Mouse (Mus musculus): ENCODE data around the gene Rprd1b. TPM values are rescaled to one million over a fixed set of nuclear protein-coding genes. Genes with fewer than 3 reads are reported as not detected.

Rprd1b gene
- polyA plus RNA-seq, 1 experiment from 2014 or later: 20.1 TPM

DNA sequence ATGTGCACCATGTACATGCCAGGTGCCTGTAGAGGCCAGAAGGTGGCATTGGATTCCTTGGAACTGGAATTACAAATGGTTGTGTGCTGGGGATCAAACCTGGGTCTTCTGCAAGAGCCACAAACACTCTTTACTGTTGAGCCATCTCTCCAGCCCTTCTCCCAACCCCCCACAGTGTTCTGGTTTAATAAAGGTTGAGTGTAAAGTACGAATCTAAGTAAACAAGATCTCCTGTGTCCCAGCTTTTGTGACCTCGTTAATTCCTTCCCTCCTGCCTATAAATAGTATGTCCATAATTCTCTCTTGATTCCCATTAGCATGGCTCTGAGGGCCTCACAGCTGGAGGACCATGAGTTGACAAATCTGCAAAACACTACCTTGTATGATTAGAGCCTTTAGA, 49.7 kb downstream of the Rprd1b start:
- no peaks in the 10 kb centered on the region for H3K27me3 ChIP-seq
- no peak for TF ChIP-seq CTCF (IDR thresholded peaks at IDR 0.05)
- POLR2A ChIA-PET: interaction anchor here (1.4 kb wide), 1 partner anchor 13 kb away, joined by 3 read pairs; no protein-coding TSS in a partner anchor
- CTCF ChIA-PET: interaction anchor here (0.9 kb wide), 1 partner anchor 13 kb away, joined by 3 read pairs; no protein-coding TSS in a partner anchor
- ATAC-seq: no peak
- DNase-seq (ENCODE audit: low read depth, low spot score): no peak
- in situ Hi-C loops (cut with MboI; ENCODE audit: low pct_unique_long_range_greater_than_20kb): no loop called here

DNA sequence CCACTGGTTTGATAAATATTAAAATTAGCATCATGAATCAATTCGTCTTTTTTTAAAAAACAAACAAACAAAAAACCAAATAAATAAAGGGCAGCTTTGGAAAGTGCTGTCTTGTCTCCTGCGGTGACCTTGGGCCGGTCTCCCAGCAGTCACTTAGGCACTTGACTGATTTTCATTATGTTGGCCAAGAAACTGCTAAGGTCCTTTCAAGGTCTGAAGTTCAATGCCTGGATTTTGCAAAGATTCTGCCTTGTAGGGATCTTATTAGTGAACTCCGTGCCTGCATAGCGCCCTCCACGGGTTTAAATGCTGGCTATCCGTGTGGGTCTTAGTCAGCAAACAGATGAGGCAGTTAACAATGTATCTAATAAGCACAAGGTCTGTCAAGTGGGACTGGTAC, 50.7 kb downstream of the Rprd1b start:
- in situ Hi-C loops (cut with MboI; ENCODE audit: low pct_unique_long_range_greater_than_20kb): no loop called here
- no peak for ATAC-seq
- no peaks in the 10 kb centered on the region for H3K27me3 ChIP-seq
- ChIA-PET CTCF (interaction anchor here (1.2 kb wide), 1 partner anchor 14 kb away, joined by 3 read pairs; no protein-coding TSS in a partner anchor), POLR2A (no interaction called here)
- no peak for TF ChIP-seq CTCF (IDR thresholded peaks at IDR 0.05)
- DNase-seq (ENCODE audit: low read depth, low spot score): no peak

DNA sequence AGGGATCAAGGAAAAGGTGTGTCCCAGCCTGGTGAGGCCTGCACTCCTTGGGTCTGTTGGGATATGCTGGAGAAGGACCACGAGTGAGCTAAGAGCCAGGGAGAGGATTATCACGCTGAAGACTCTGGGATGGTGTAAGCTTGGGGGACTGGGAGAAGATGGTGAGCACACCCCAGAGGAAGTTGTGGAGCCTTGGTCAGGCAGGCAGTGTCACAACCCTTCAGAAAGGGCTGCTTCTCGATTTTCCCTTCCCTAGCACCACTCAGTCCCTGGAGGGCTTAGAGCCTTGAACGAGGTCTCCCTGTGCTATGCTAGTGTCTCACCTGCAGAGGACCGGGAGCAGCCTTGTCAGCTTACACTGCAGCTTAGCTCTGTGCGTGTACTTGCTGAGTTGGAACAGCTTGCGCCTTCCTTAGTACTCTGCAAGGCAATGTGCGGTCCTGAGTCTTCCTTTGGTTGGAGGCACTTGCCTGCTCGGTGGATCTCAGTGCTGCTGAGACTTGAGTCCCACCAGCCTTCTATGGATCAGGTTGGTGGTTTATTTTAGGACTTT, 51.6 kb downstream of the Rprd1b start:
- ATAC-seq (no peak), DNase-seq (ENCODE audit: low read depth, low spot score) (no peak)
- CTCF ChIA-PET: no interaction called here
- TF ChIP-seq CTCF (IDR thresholded peaks at IDR 0.05): no peak
- in situ Hi-C loops (cut with MboI; ENCODE audit: low pct_unique_long_range_greater_than_20kb): no loop called here
- H3K27me3 ChIP-seq: no peaks in the 10 kb centered on the region
- POLR2A ChIA-PET: interaction anchor here (0.5 to 1.5 kb wide), 2 partner anchors 9 to 276 kb away, joined by 3 to 10 read pairs; no protein-coding TSS in a partner anchor

DNA sequence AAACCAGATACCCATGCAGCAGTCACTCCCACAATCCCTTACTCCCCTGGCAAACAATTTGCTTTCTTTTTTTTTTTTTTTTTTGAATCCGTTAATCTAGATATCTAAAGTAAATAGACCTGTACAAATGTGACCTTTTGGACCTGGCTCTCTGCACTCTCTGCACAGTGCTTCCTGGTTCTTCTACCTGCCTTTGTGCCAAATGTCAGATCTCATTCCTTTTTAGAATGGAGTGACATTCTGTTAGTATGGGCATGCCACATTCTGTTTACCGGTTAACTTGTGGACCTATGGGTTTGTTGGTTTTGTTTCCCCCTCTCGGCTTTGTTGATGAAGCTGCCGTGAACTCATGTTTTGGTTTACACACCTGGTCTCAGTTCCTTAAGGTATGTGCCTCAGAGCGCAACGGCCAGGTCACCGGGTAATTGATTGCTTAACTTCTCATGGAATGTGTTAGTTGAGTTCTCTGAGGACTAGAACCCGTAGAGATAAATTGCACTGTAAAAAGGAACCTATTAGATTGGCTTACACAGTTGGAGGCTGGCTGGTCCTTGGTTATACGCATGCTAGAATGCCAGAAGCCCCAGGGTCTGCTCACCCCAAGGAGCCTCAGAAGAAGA, 52.4 kb downstream of the Rprd1b start:
- no peak for DNase-seq (ENCODE audit: low read depth, low spot score)

DNA sequence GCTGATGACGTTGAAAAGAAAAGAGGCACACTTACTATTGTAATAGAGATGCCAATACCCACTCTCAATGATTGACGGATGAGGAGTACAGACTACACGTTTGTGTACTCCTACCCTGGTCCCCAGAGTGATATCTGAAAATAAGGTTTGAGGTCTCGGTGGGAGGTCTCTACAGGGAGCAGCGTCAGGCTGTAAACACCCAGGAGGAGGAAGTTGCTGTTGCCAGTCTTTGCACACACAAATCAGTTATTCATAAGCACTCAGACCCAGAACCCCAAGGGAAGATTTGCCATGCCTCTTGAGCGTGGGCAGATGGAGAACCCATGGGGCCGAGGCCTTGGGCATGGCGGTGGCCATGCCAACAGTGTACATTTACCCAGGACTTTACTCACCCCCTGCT, 56.2 kb downstream of the Rprd1b start:
- ATAC-seq: no peak
- in situ Hi-C loops (cut with MboI; ENCODE audit: low pct_unique_long_range_greater_than_20kb): no loop called here
- TF ChIP-seq CTCF (IDR thresholded peaks at IDR 0.05): no peak
- no peaks in the 10 kb centered on the region for H3K27me3 ChIP-seq
- ChIA-PET CTCF (no interaction called here), POLR2A (no interaction called here)
- DNase-seq (ENCODE audit: low read depth, low spot score): no peak

More for the DNA sequence above, 52.4 kb downstream of the Rprd1b start:
- H3K27me3 ChIP-seq: no peaks in the 10 kb centered on the region
- ChIA-PET CTCF (no interaction called here), POLR2A (interaction anchor here (1.5 kb wide), 1 partner anchor 10 kb away, joined by 10 read pairs; no protein-coding TSS in a partner anchor)
- in situ Hi-C loops (cut with MboI; ENCODE audit: low pct_unique_long_range_greater_than_20kb): no loop called here
- no peak for TF ChIP-seq CTCF (IDR thresholded peaks at IDR 0.05)
- no peak for ATAC-seq

DNA sequence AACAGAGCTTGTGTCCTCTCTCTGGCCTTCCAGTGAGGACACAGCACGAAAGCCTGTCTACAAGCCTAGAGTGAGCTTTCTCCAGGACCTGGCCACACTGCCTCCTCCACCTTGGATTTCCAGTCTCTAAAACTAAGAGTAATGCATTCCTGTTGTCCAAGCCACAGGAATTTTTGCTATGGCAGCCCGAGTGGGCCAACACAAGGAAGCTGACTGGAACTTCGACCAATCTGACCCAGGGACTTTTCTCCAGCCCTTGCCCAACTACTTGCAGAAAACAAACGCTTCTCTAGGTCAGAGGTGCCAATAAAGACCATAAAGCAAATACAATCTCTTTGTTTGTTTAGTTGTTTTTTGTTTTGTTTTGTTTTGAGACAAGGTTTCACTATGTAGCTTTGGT, 61.8 kb downstream of the Rprd1b start:
- TF ChIP-seq CTCF (IDR thresholded peaks at IDR 0.05): no peak
- DNase-seq (ENCODE audit: low read depth, low spot score) (no peak), ATAC-seq (no peak)
- ChIA-PET CTCF (interaction anchor here (0.7 to 1.5 kb wide), 3 partner anchors 13 to 15 kb away, joined by 3 to 4 read pairs (median 4); no protein-coding TSS in a partner anchor), POLR2A (interaction anchor here (1.1 to 1.4 kb wide), 2 partner anchors 25 to 61 kb away, joined by 3 read pairs; partner anchors contain the start of genes Rprd1b and Tti1)
- H3K27me3 ChIP-seq: no peaks in the 10 kb centered on the region
- in situ Hi-C loops (cut with MboI; ENCODE audit: low pct_unique_long_range_greater_than_20kb): no loop called here

DNA sequence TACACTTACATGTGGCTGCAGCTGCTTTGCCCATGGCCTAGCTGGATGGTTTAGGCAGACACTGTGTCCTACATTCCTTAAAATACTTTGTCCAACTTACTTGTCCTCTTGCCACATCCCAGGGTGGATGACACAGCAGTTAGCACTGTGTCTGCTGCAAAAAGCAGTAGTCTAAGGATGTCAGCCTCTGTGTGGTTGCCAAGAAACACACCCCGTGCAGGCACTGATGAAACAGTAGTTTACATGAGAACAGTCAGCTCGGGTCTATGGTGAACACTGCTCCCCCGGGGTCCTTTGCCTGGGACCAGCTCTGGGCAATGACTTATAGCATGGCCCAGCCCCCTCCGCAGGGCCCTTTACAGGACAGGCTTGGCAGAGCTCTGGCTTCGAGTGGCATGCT, 65.0 kb downstream of the Rprd1b start:
- no peak for TF ChIP-seq CTCF (IDR thresholded peaks at IDR 0.05)
- peak; percentile 39 for ATAC-seq
- DNase-seq (ENCODE audit: low read depth, low spot score): no peak
- H3K27me3 ChIP-seq: no peaks in the 10 kb centered on the region
- ChIA-PET CTCF (interaction anchor here (1.4 kb wide), 1 partner anchor 30 kb away, joined by 3 read pairs; no protein-coding TSS in a partner anchor), POLR2A (no interaction called here)
- in situ Hi-C loops (cut with MboI; ENCODE audit: low pct_unique_long_range_greater_than_20kb): no loop called here

DNA sequence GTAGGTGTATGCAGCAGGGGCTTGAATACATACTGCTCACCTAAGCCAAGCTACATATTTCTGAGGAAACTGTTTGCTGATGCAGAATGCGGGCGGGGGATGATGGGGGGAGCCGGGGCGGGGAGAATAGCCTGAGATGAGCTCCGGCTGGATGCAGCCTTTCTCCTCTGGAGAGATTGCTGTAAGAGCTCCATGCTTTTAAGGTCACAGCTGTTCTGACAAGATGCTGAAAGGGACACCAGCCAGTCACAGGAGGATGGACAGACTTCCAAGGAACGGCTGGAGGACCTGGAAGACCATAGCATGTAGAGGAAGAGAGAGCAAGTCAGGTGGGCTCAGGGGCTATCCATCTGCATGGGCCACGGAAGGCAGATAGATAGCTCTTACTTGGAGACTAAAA, 66.0 kb downstream of the Rprd1b start:
- ATAC-seq: no peak
- in situ Hi-C loops (cut with MboI; ENCODE audit: low pct_unique_long_range_greater_than_20kb): no loop called here
- ChIA-PET POLR2A (no interaction called here), CTCF (interaction anchor here (1.4 kb wide), 1 partner anchor 31 kb away, joined by 3 read pairs; no protein-coding TSS in a partner anchor)
- no peaks in the 10 kb centered on the region for H3K27me3 ChIP-seq
- TF ChIP-seq CTCF (IDR thresholded peaks at IDR 0.05): no peak
- no peak for DNase-seq (ENCODE audit: low read depth, low spot score)

DNA sequence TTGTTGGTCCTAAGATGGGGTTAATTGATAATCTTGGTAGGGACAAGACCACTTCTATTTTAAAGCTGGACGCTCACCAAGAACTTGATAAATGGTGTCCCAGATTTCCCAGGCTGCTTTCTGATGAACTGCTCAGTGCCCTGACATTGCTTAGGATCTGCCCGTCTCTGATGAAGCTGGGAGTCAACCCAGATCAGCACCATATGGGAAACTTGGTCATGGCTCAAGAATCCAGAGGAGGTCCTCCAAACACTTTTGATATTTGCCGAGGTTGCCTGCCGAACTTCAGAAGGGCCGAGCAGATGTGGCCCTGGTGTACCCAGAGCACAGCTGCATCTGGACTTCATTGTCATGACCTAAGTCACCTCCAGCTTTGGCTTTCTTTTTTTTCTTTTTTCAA, 66.5 kb downstream of the Rprd1b start:
- ChIA-PET CTCF (interaction anchor here (1.4 kb wide), 1 partner anchor 31 kb away, joined by 3 read pairs; no protein-coding TSS in a partner anchor), POLR2A (no interaction called here)
- ATAC-seq (no peak), DNase-seq (ENCODE audit: low read depth, low spot score) (no peak)
- in situ Hi-C loops (cut with MboI; ENCODE audit: low pct_unique_long_range_greater_than_20kb): no loop called here
- TF ChIP-seq CTCF (IDR thresholded peaks at IDR 0.05): no peak
- no peaks in the 10 kb centered on the region for H3K27me3 ChIP-seq

DNA sequence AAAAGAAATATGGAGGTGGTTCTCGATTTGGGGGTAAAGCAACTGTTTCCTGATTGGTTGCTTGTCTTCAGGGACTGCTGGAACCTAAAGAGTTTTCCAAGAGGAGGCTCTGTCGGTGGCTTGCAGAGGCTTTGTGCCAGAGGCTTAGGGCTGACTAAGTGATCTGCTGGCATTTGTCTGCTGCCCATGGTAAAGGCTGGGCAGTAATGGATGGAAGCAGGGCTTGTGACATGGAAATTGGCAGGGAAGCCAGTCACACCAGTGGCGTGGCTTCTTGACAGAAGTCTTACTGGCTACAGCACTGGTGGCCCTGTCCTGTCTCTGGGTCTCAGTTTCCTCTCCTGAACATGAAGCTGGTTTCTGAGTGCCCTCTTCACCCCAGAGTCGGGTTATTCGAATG, 68.8 kb downstream of the Rprd1b start:
- DNase-seq (ENCODE audit: low read depth, low spot score) (no peak), ATAC-seq (no peak)
- ChIA-PET CTCF (no interaction called here), POLR2A (interaction anchor here (0.7 kb wide), 1 partner anchor 46 kb away, joined by 3 read pairs; no protein-coding TSS in a partner anchor)
- in situ Hi-C loops (cut with MboI; ENCODE audit: low pct_unique_long_range_greater_than_20kb): no loop called here
- no peaks in the 10 kb centered on the region for H3K27me3 ChIP-seq
- no peak for TF ChIP-seq CTCF (IDR thresholded peaks at IDR 0.05)

DNA sequence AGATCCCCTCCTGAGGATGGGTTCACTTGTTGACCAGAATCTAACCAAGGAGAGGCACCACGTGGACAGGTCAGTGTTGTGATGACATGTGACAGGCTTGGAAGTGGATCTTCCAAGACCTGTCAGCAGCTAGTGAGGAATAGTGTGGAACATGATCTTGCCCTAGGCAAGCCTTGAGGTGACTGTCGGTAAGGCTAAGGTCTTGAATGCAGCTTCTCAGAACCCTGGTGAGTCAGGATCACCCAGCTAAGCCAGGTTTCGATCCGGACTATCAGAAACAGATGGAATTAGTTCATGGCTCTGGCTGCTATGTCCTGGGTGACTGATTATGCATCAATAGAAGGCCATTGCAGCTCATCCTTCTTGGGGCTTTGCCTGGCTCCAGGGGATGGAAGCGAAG, 70.4 kb downstream of the Rprd1b start:
- ChIA-PET POLR2A (no interaction called here), CTCF (interaction anchor here (1.6 kb wide), 1 partner anchor 28 kb away, joined by 4 read pairs; no protein-coding TSS in a partner anchor)
- in situ Hi-C loops (cut with MboI; ENCODE audit: low pct_unique_long_range_greater_than_20kb): no loop called here
- ATAC-seq (no peak), DNase-seq (ENCODE audit: low read depth, low spot score) (no peak)
- TF ChIP-seq CTCF (IDR thresholded peaks at IDR 0.05): no peak
- H3K27me3 ChIP-seq: no peaks in the 10 kb centered on the region
